Mouse (Mus musculus): ENCODE results near the gene Tat.

GRCm38 (mm10) chr8:109963421-109963820, 26.8 kb upstream of the Tat start:
- TF ChIP-seq CTCF (IDR thresholded peaks at IDR 0.05; ENCODE audit: control insufficient read depth, insufficient read depth, insufficient read length) (no peak), MAX (IDR thresholded peaks at IDR 0.05) (no peak), USF1 (IDR thresholded peaks at IDR 0.05; ENCODE audit: low read depth) (no peak), MYOD1 (IDR thresholded peaks at IDR 0.05; ENCODE audit: control insufficient read depth, insufficient read length, low read depth) (no peak)
